Mouse (Mus musculus) megakaryocyte, embryonic 14.5 days (primary cell): ENCODE results near the gene Msgn1.

Source experiments
- FLI1 ChIP-seq: IDR thresholded peaks from 2 replicates; pipeline ENCODE4 v1.6.1; 2012; ENCODE audit warnings: low read length, inconsistent platforms, mixed read lengths
- GATA1 ChIP-seq: IDR thresholded peaks from 3 replicates; pipeline ENCODE4 v1.6.1; 2012; ENCODE audit warnings: mixed read lengths, low read length, inconsistent platforms, borderline replicate concordance

DNA sequence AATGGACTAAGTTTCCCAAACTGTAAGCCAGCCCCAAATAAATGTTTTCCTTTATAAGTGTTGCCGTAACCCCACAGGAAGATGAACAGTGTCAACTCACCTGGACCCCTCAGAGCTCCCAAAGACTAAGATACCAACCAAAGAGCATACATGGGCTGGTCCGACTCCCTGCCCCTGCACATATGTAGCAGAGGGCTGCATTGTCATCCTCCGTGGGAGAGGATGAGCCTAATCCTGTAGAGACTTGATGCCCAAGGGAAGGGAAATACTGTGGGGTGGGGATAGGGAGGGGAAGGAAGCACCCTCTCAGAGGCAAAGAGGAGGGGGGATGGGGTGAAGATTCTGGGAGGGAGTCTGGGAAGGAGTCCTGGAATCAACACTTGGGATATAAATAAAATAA, 50.1 kb downstream of the Msgn1 start:
- TF ChIP-seq GATA1 (no peak), FLI1 (no peak)
